Mouse (Mus musculus): Measurements from ENCODE around the gene Fcer1g. TPM values are rescaled to one million over a fixed set of nuclear protein-coding genes. Genes with fewer than 3 reads are reported as not detected.

Fcer1g gene
- 10 to 100 TPM; 22.9 to 31.2 TPM for total RNA-seq (2021)
- polyA plus RNA-seq (2012; rRNA removed) = 56.0 and 66.2 TPM in 2 replicates
- long read RNA-seq, transcript Fcer1g-201 (5 exons, 674 nt) = major isoform, 6 of 9 reads
- long read RNA-seq, partial matches to known transcripts = 0 of 9 reads
- long read RNA-seq, other reads (novel, unspliced or antisense) = 2 of 9 reads

DNA sequence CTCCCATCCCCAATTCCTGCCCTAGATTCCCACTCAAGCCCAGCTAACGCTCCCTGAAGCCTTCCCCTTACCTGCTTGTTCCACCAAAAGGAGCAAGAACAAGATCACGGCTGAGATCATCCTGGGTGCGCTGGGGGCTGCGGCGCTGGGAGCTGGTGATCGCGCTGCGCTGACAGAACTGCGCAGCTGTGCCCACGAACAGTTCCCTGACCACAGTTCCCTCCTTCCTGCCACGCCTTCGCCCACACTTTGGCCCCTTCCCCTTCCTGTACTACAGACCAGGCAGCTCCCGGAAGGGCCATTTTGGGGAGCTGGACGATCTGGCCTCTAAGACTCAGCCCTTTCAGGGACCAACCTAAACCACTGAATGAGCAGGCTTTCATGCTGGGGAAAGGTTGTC lies at the start of gene Fcer1g:
Gene Fcer1g, minus strand, starts transcription at position 240 of the 400 bp plus-strand sequence.
- DNase-seq = no peak

DNA sequence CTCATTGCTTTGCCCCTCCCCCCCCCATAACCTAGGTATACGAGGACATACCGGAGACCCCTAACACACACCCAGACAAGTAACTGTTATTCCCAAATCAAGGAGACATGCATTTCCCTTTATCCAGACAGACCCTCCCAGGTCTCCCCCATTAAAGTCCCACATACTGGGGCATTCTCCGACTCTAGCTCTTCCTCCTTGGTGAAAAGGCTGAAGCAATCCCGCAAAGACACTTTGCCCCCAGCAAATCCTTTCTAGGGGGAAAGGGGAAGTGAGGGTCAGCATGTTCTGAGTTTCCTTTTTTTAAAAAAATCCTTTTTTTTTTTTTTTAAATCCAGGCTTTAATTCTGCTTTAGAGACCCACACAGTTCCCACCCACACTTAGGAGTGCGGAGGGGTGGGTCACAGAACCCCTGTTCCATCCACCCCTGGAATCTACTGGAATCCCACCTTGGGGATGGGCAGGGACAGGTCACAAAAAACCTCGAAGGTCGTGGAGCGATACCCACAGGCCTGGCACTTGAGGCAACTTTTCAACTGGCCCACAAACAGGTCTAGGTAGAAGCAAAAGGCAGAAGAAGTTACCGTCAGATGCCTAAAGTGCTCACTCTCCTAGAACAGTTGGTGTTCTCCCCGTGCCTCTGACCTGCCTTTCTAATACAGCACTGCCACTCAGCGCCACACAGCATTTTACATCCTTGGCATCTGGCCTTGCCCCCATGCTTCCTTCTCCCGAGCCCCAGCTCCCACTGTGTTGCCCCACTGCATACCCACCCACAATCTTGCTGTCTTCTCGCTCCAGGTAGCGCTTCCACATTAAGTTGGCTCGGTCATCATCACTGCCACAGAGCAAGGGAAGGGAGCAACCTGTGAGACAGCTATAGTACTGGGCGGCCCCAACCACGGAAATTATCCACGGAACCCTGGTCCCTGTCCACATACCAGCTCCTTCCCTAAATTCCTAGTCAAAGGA lies 49.3 kb upstream of the Fcer1g start:
- DNase-seq = no peak

DNA sequence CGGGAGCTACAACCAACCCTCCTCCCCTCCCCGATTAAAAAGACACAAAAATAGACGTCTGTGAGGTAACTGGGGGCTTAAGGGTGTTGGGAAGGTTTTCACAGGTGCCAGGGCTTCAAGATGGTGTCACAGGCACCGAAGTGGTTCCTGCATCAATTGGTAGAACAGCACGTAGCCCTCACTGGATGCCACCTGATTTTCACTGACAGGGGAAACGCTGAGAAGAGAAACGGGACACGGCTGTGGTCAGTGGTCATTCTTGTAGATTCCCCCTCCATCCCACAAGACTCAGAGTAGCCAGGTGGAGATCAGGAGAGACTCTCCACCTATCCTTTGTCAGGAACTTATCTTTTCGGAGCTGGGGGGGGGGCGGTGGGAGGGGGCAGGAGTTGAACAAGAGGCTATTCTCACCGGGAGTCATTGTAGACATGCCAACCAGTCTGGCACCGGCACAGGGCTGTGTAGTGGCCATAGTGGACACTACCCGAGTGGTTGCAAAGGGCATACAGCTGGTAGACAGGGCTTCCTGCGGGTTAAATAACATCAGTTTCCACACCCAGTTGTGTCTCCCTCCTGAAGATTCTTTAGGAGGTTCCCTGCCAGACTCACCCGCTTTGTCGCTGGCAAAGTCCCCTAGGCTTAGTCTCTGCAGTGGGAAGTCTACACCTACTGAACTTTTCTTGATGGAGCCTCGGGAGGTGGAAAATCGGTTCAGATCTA lies 48.1 kb upstream of the Fcer1g start:
- no peak for DNase-seq

DNA sequence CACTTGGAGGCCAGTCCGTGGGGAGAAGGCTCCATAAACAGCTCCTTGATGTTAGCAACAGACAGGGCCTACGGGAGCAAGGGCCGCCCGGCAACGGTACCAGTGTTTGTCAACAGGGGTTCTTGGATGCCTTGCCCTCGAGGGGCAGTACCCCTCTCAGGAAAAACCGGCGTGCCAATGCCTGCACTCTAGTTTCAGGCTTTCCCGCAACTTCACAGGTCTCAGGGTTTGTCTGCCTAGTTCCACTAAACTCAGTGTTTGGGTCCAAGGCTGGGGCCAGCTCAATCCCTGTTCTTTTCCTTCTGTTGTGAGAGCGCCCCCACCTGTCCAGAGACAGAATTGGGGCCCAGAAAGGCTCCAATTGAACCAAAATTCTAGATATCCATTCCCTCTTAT lies 47.4 kb upstream of the Fcer1g start:
- DNase-seq = peak; percentile 90

DNA sequence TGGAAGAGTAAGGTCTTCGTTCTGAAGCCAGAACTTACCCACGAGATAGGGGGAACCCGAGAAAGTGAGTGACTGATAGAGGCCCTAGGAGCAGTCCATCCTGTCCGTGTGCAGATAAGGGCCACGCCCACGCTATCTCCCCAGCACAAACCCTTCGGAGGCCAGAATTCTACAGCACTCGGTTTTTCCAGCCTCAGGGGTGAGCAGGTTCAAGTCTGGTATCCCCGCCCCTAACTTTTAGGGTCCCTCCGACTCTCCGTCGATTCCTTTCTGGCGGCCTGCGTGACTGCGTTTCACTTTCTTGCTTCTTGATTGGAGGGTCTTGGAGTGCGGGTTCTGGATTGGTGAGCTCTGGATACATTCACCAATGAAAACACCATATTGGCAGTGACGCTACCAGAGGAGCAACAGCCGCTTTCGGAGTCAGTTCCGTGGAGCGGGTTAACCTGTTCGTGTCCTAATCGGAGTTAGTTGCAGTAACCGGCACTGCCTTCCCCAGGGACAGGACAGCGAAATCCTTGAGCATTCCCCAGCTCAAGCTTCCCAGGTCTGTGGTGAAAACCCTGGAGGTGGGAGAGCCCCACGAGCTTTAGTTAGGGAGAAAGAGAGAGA lies 46.9 kb upstream of the Fcer1g start, which contains the start of gene Ppox:
Gene Ppox, minus strand, starts transcription at position 271 of the 612 bp plus-strand sequence.
- peak; percentile 95 for DNase-seq

DNA sequence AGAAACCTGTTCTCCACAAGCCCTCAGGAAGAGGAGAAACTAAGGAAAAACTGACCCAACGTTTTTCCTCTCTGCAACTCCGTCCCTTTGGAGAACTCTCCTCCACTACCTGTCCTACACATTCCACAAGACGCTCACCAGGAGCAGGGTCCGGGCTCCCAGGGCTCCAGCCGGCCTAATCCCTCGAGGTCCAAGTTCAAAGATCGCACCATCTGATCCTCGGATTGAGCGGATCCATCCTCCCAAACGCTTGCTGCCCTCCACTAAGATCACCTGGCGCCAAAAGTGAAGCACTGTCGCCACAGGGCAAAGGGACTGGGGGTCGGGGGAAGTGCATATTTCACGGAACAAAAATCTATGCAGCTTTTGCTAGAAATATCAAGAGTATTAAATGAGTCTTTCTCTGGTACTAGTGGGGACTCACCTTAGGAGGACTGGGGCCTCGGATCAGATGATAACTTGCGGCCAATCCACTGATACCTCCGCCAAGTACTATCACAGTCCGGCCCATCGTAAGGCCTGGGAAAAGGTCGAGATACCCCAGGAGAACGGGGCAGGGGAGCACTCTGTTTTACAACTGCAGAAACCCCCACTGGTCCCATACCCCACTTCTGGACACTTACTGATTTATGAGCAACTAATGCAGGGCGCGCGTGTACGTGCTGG lies 46.2 kb upstream of the Fcer1g start:
- DNase-seq = no peak

DNA sequence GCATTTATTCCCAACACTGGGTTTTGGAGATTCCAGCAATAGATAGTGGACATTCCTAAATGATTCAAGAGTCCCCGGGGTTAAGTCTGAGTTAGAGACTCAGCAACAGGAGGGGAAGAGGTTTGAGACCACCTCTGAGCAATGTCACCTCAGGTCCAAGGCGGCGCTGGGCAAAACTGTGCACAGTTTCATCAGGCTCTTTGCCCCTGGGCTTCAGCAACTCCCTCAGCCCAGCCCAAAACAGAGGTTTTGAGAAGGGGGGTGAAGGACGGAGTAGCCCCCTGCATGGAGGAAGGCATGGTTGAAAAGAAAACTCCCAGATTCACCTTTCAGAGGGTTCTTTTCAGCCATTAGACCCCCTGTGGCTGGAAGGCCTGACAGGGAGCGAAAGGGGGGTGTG lies 45.6 kb upstream of the Fcer1g start:
- DNase-seq = no peak

DNA sequence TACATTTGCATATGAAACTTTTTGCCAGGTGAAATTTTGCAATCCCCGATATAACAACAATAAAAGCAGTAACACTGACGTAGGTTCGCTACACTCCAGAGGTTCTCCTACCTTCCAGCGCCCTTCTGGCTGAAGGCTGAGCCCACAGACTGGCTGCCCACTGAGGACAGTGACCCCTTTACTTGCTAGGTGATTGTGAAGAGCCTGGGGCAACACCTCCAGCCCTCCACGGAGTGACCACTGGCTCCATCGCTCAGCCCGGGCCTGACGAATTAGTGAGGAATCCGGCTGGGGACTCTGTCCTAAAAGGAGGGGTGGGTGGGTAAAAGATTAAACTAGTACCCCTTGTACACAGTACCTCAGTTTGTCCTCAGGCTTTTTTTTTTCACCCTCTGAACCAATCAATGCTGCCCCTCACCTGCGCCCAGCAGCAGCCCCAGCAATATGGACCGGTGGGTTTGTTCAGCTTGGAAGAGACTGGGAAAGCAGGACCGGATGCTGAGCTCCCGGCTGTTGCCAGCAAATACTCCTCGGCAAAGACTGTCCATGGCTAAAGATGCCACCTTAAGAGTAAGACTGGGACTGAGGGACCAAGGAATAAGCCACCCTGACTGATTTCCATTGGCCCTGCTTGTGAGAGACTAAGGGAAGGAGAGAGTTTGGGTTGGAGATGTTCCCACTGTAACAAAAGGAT lies 45.0 kb upstream of the Fcer1g start:
- DNase-seq = no peak

DNA sequence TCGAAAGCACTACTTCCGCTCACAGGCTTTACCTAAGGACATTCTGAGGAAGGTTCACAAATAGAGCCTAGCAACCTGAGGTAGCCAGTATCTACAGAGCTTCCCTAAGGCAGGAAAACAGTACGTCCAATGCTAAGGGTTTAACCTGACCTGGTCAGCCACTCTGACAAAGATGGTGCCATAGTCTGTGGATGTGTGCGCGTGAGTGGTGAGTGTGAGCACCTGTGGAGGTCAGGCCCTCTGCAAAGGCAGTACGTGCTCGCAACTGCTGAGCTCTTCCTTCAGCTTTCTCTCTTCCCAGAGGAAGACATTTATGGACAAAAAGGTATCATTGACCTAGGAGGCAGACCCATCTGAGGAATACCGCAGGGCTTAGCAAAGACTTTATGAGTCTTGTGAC lies 44.3 kb upstream of the Fcer1g start:
- no peak for DNase-seq

DNA sequence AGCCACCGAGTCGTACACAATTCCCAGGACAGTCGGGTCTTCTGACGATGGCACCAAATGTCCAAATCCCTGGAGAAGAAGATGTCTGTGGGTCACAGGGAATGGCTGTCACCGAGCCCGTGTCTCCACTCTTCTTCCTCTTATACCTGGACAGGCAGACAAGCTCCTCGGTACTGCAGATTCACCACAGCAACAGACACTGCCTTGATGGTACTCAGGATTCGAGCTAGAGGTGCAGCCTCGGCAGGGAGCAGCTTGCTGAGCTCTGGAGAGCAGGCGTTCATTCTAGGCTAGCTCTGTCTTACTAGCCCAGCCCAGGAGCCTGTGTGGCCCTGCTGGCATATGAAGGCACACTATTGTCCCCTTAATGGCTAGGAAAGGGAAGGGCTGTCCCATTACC lies 43.6 kb upstream of the Fcer1g start:
- DNase-seq = no peak

DNA sequence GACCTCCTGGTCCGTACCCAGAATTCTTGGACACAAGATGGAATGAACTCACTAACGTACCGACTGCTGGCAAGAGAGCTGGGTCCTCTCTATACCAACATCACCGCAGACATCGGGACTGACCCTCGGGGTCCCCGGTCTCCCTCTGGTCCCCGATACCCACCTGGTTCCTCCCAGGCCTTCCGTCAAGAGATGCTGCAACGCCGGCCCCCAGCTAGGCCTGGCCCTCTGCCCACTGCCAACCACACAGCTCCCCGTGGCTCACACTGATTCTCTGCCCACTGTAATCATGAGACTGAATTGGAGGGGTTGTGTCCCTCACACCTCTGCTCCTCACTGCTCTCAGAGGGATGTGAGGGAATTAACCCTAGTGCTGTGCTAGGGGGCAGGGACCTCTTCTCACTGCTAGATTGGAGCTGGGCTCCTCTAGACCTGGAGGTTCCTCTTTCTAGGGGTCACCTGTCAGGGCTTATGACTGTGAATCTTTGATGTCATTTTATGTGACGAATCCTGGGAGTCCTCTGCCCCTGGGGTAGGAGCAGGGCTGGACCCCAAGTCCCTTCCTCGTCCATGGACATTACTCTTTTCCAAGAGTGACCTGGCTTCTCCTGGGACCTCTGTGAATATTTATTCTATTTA lies 42.1 kb upstream of the Fcer1g start:
- no peak for DNase-seq

DNA sequence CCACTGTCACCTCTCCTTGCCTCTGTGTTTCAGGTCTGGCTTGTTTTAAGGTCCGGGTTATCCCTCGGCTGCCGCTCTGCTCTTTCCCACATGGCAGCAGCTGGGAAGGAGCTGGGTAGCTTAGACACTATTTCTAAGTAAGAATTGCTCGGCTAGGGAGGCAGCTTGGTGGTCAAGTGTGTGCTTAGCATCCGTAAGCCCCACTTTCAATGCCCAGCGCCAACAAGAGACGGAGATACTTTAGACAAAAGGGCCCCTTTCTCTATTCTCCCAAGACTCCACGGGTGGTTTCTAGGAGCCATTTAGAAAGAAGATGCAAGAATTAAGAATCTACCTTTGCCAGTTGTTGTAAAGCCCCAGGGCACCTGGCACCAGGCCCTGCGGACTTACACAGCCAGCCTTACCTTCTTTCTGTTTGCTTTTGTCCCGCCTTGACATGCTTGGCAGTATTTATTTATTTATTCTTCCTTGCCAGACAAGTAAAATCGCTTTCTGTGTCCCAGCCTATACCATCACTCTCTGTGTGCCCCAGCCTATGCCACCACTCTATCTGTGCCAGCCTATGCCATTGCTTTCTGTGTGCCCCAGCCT lies 41.1 kb upstream of the Fcer1g start:
- DNase-seq = no peak

DNA sequence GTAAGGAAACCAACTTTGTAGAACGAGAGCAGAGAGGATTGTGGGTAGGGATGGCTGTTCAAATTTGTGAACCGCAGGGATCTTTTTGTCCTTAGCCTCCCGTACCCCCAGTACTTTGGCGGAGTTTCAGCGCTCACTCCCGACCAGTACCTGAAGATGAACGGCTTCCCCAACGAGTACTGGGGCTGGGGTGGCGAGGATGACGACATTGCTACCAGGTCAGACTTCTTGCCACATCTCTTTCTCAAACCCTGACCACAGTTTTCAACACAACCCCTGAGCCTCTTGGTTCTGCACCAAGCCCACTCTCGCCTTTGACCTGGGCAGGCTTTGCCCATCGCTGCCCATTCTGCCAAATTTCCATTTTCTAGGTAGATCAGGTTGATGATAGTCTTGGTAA lies 40.0 kb upstream of the Fcer1g start:
- DNase-seq = no peak

DNA sequence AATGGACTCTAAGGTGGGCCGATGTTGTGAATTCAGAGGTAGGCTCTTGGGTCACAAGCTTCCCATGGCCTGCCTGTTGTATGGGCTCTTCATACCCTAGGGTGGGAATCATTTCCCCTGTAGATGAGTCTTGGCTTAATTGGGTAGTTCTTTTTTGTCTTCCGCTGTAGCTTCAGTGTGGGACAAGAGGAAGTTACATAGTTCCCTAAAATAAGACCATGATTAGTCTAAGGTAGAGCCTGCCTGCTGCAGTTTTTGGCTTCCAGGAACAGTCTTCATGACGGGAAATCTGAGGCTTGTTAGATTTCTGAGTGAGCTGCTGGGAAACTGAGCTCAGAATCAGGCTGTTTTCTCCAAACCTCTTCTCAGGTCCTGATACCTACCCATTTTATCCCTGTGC lies 37.9 kb upstream of the Fcer1g start:
- DNase-seq = no peak

DNA sequence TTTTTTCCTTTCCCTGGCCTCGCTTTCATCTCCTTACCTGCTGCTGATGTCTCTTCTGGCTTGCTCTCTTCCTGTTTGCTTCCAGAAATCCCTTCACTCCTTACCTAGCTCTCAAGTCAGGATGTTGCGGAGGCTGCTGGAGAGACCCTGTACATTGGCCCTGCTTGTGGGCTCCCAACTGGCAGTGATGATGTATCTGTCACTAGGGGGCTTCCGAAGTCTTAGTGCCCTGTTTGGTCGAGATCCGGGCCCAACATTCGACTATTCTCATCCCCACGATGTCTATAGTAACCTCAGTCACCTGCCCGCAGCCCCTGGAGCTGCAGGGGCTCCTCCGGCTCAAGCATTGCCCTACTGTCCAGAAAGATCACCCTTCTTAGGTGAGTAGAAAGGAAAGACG lies 37.5 kb upstream of the Fcer1g start:
- no peak for DNase-seq

DNA sequence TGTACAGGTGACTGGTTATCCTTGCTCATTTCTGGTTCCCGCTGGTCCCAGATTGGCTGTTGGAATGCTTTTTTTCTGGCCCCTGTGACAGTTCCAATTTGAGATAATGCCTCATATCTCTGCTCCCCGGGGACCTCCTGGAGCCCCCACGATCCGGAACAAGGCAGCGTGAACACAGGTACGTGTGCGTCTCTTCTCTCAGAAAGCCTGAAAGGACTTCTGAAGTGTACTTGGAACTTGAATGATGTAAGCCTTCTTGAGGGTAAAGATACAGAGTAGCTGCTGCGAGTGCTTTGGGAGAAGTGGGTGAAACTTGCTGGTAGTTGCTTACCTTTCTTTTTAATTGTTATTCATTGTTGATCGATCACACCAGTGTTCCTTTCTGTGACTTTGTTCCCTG lies 37.0 kb upstream of the Fcer1g start:
- no peak for DNase-seq

DNA sequence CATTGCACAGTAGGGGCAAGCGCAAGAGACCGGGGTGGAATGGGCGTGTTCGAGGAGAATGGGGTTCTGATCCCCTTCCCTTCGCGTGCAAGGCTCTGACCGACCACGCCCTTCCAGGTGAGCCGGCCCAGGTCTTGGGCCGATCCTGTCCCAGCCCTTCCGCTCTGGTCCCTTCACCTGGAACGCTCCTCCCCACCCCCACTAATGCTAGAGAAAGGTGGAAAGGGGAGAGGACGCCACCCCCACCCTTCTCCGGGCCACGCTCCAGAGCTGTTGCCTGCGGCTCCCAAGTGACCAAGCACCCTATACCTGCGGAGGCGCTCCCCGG lies 36.4 kb upstream of the Fcer1g start:
- no peak for DNase-seq

DNA sequence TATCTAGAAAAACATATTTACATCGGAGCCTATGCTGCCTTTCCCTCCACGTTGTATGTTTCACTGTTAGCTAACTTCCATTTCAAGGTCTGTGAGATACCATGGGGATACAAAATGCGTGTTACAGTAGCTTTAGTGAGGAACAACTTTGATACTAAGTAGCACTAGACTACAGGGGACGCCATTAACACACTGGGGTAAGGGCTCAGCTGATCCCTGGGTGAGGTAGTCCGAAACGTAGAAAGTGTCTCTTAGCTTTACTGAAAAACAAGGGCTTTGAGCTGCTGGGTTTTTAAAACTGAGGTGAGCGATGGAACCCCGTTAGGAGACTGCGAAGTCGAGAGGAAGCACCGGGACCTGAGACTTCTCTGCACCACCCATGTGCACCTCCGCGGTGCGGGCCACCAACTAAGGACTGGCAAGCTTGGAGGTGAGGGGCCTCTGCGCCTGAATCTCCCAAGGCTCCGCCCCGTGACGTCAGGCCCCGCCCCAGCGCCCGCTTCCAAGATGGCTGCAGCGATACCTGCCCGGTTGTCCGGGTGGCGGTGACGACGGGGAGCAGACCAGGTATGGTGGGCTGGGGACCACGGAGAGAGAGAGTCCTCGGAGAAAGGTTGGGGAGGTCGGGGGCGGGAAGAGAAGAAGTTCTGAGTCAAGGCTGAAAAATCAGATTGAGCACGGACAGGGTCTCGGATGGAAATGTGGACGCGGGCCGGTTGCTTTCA lies 35.8 kb upstream of the Fcer1g start, which contains the start of gene B4galt3:
Gene B4galt3, plus strand, starts transcription at position 481 of the 725 bp plus-strand sequence.
- peak; percentile 97 for DNase-seq

DNA sequence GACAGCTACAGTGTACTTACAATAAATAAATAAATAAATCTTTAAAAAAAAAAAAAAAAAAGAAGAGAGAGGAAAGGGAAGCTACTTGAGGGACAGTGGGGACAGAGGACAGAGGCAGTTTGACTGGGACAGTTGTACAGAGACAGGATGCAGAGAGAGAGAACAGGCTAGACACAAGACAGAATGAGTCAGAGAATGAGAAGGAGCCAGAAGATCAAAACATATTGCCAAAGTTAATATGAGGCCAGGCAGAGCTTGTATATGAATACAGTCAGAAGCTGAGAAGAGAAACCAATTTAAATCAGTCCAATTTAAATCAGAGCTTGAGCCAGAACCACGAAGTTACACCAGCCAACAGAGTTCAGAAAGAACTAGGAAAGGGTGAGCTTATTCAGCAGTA lies 34.2 kb upstream of the Fcer1g start:
- DNase-seq = no peak

Measured in adrenal gland, adult 2 months (tissue).